Mouse (Mus musculus): ENCODE results near the gene Cct2.

DNA sequence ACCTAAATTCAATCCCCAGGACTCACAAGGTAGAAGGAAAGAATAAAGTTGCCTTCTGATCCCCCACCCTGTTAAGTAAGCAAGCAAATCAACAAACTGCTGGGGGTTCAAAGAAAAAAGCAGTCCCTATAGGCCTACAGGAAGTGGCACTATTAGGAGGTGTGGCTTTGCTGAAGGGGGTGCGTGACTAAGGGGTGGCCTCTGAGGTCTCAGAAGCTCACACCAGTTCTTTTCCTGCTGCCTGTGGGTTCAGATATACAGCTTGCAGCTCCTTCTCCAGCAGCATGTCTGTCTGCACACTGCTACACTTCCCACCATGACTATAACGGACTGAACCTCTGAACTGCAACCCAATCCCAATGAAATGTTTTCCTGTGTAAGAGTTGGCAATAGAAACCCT lies 48.9 kb upstream of the Cct2 start:
- no peak for TF ChIP-seq GATA1 (IDR thresholded peaks at IDR 0.05; ENCODE audit: low read length)
- TF ChIP-seq TAL1 (IDR thresholded peaks at IDR 0.05; ENCODE audit: low read length) = no peak

Measured in erythroblast, embryonic 14.5 days (primary cell).